Mouse (Mus musculus): Measurements from ENCODE around the gene Ptprb.
A peak's percentile ranks its signal among the peaks of the same experiment; 100 is the strongest.

Ptprb gene

GRCm38 (mm10) chr10:116374111-116374510 is 98.8 kb downstream of the Ptprb start:
- DNase-seq (ENCODE audit: low spot score) = no peak

GRCm38 (mm10) chr10:116376853-116377252 is 101.5 kb downstream of the Ptprb start:
- no peak for DNase-seq (ENCODE audit: low spot score)

- no peak for DNase-seq (ENCODE audit: low spot score)
Measured at GRCm38 (mm10) chr10:116382826-116383685, 107.7 kb downstream of the Ptprb start.

- DNase-seq (ENCODE audit: low spot score) = no peak
Measured at GRCm38 (mm10) chr10:116384401-116384800, 109.1 kb downstream of the Ptprb start.

GRCm38 (mm10) chr10:116386391-116386885 is 111.1 kb downstream of the Ptprb start:
- no peak for DNase-seq (ENCODE audit: low spot score)

- DNase-seq (ENCODE audit: low spot score) = no peak
Measured at GRCm38 (mm10) chr10:116388840-116389239, 113.5 kb downstream of the Ptprb start.

- DNase-seq (ENCODE audit: low spot score) = no peak
Measured at GRCm38 (mm10) chr10:116393790-116394475, 118.6 kb downstream of the Ptprb start.

GRCm38 (mm10) chr10:116394585-116394984 is 119.3 kb downstream of the Ptprb start:
- no peak for DNase-seq (ENCODE audit: low spot score)

GRCm38 (mm10) chr10:116396279-116396678 is 121.0 kb downstream of the Ptprb start:
- no peak for DNase-seq (ENCODE audit: low spot score)

- DNase-seq (ENCODE audit: low spot score) = no peak
Measured at GRCm38 (mm10) chr10:116396966-116397365, 121.6 kb downstream of the Ptprb start.

- DNase-seq (ENCODE audit: low spot score) = no peak
Measured at GRCm38 (mm10) chr10:116397573-116397972, 122.2 kb downstream of the Ptprb start.

- no peak for DNase-seq (ENCODE audit: low spot score)
Measured at GRCm38 (mm10) chr10:116397973-116398372, 122.7 kb downstream of the Ptprb start.

GRCm38 (mm10) chr10:116402742-116403425 is 127.6 kb downstream of the Ptprb start:
- no peak for DNase-seq (ENCODE audit: low spot score)

GRCm38 (mm10) chr10:116403679-116404078 is 128.4 kb downstream of the Ptprb start:
- peak; percentile 17 for DNase-seq (ENCODE audit: low spot score)

- DNase-seq (ENCODE audit: low spot score) = no peak
Measured at GRCm38 (mm10) chr10:116405011-116405410, 129.7 kb downstream of the Ptprb start.

- no peak for DNase-seq (ENCODE audit: low spot score)
Measured at GRCm38 (mm10) chr10:116407684-116408359, 132.5 kb downstream of the Ptprb start.

GRCm38 (mm10) chr10:116410826-116411225 is 135.5 kb downstream of the Ptprb start:
- DNase-seq (ENCODE audit: low spot score) = no peak

- no peak for DNase-seq (ENCODE audit: low spot score)
Measured at GRCm38 (mm10) chr10:116416142-116416541, 140.8 kb downstream of the Ptprb start.

GRCm38 (mm10) chr10:116416726-116417125 is 141.4 kb downstream of the Ptprb start:
- no peak for DNase-seq (ENCODE audit: low spot score)

GRCm38 (mm10) chr10:116418121-116418726 is 142.9 kb downstream of the Ptprb start:
- no peak for DNase-seq (ENCODE audit: low spot score)

GRCm38 (mm10) chr10:116420976-116421375 is 145.7 kb downstream of the Ptprb start:
- no peak for DNase-seq (ENCODE audit: low spot score)

Data from layer of hippocampus, adult 11-12 months (tissue).